Mouse (Mus musculus) kidney, postnatal 0 days (tissue): Measurements from ENCODE around the gene Siva1. TPM values are rescaled to one million over a fixed set of nuclear protein-coding genes. Genes with fewer than 3 reads are reported as not detected.
A peak's percentile ranks its signal among the peaks of the same experiment; 100 is the strongest.

Experiments
- ATAC-seq: fragments of 200-750 bp; cut with Nextera tagmentation; replicated peaks from 2 replicates; pipeline ENCODE4 v1.8.0; 2017; ENCODE audit warnings: low read depth, moderate number of reproducible peaks, moderate TSS enrichment, moderate library complexity; ENCODE audit not compliant: low FRiP score
- DNase-seq: peaks from one replicate; pipeline ENCODE4 v3.0.0-alpha.2; 2016; ENCODE audit warnings: low spot score
- H3K27ac ChIP-seq: fragments of 300-500 bp; sonication (generic); 2 replicates; pipeline ENCODE4 v1.5.1; 2014; ENCODE audit warnings: mild to moderate bottlenecking
- H3K27me3 ChIP-seq: fragments of 300-500 bp; sonication (generic); 2 replicates; pipeline ENCODE4 v1.6.1; 2014; ENCODE audit warnings: low read length, mixed read lengths; ENCODE audit not compliant: insufficient read depth
- H3K36me3 ChIP-seq: fragments of 300-500 bp; sonication (generic); 2 replicates; pipeline ENCODE4 v1.6.1; 2014; ENCODE audit warnings: low read length, mixed read lengths; ENCODE audit not compliant: insufficient read depth
- H3K4me1 ChIP-seq: fragments of 300-500 bp; sonication (generic); replicated peaks from 2 replicates; pipeline ENCODE4 v1.6.1; 2014; ENCODE audit warnings: antibody characterized with exemption, low read length, mixed read lengths; ENCODE audit not compliant: insufficient read depth
- H3K4me2 ChIP-seq: fragments of 300-500 bp; sonication (generic); 2 replicates; pipeline ENCODE4 v1.6.1; 2014; ENCODE audit warnings: mild to moderate bottlenecking, low read length, moderate library complexity, mixed read lengths
- H3K4me3 ChIP-seq: fragments of 300-500 bp; sonication (generic); replicated peaks from 2 replicates; pipeline ENCODE4 v1.5.1; 2014; ENCODE audit warnings: low read depth, low read length
- H3K9ac ChIP-seq: fragments of 300-500 bp; sonication (generic); 2 replicates; pipeline ENCODE4 v1.6.1; 2014; ENCODE audit warnings: low read depth, low read length
- H3K9me3 ChIP-seq: fragments of 300-500 bp; sonication (generic); replicated peaks from 2 replicates; pipeline ENCODE4 v1.6.1; 2016; ENCODE audit warnings: low read length, inconsistent platforms, mixed read lengths
- CTCF ChIP-seq: IDR thresholded peaks from 2 replicates; pipeline ENCODE4 v1.5.1; 2016; ENCODE audit warnings: antibody characterized with exemption, low read depth, mild to moderate bottlenecking, moderate library complexity
- WGBS: fragments of 180-500 bp; shearing (Covaris S2); extraction: QIAGEN DNeasy Blood & Tissue Kit; methylation state at CpG from one replicate; pipeline ENCODE4 v1.1.7; 2014; 5-methylcytosine and 5-hydroxymethylcytosine counted together
- polyA plus RNA-seq: library from polyadenylated mRNA; unstranded; fragments of >200 nt; fragmentation: Nextera tagmentation; extraction: Ambion mirVana; gene quantifications from 2 replicates; pipeline ENCODE4 v1.2.1, GENCODE M21; 2015

Siva1 gene
- polyA plus RNA-seq, 1 experiment from 2014 or later = 209 TPM

GRCm38 (mm10) chr12:112672744-112673575 is 28.5 kb downstream of the Siva1 start:
- Histone ChIP-seq H3K9me3 (no peaks in the 10 kb centered on the region), H3K4me3 (peak overlapping the region; percentile 96), H3K36me3 (peaks cover 23% of the 10 kb centered on the region), H3K27me3 (no peaks in the 10 kb centered on the region), H3K4me2 (peak overlapping the region; percentile 79), H3K9ac (peak overlapping the region; percentile 99), H3K27ac (peak overlapping the region; percentile 97), H3K4me1 (peaks cover 49% of the 10 kb centered on the region)
- 3% methylated on average over 21 of the region's 21 CpGs for WGBS
- no peak; the same call in 1 of the 2 replicates for TF ChIP-seq CTCF
- no peak for ATAC-seq
- DNase-seq = peak; percentile 81

GRCm38 (mm10) chr12:112673576-112674091 is 29.2 kb downstream of the Siva1 start:
- WGBS = 0% methylated on average over 50 of the region's 68 CpGs
- peak overlapping the region; percentile 99 for H3K9ac ChIP-seq
- no peaks in the 10 kb centered on the region for H3K9me3 ChIP-seq
- peak overlapping the region; percentile 97 for H3K27ac ChIP-seq
- peak overlapping the region; percentile 79 for H3K4me2 ChIP-seq
- ATAC-seq (no peak), DNase-seq (peak; percentile 35)
- H3K36me3 ChIP-seq = peaks cover 17% of the 10 kb centered on the region; the same call in 1 of the 2 replicates
- no peaks in the 10 kb centered on the region for H3K27me3 ChIP-seq
- peaks cover 45% of the 10 kb centered on the region for H3K4me1 ChIP-seq
- no peak for TF ChIP-seq CTCF
- peak overlapping the region; percentile 96 for H3K4me3 ChIP-seq

- H3K4me1 ChIP-seq = peaks cover 41% of the 10 kb centered on the region
Measured at GRCm38 (mm10) chr12:112674132-112675011, 29.9 kb downstream of the Siva1 start, which contains the start of gene Akt1. Gene Akt1, minus strand, starts transcription at chr12:112674884.

GRCm38 (mm10) chr12:112675245-112676035 is 31.0 kb downstream of the Siva1 start:
- ATAC-seq (peak; percentile 34), DNase-seq (peak; percentile 95)
- H3K36me3 ChIP-seq = 0 out of 2 replicates have a peak, but pooled peaks cover 8% of the 10 kb centered on the region
- no peak overlapping the region for H3K9ac ChIP-seq
- WGBS = 18% methylated on average over 18 of the region's 18 CpGs
- peak overlapping the region; percentile 97; the same call in 1 of the 2 replicates for H3K27ac ChIP-seq
- no peaks in the 10 kb centered on the region for H3K9me3 ChIP-seq
- H3K27me3 ChIP-seq = 0 out of 2 replicates have a peak, but pooled peaks cover 7% of the 10 kb centered on the region
- TF ChIP-seq CTCF = peak; percentile 91
- peaks cover 43% of the 10 kb centered on the region for H3K4me1 ChIP-seq
- H3K4me3 ChIP-seq = 0 out of 2 replicates have a peak overlapping the region, but pooled peaks have one; percentile 96
- H3K4me2 ChIP-seq = peak overlapping the region; percentile 79

More at GRCm38 (mm10) chr12:112674132-112675011, 29.9 kb downstream of the Siva1 start, which contains the start of gene Akt1:
- TF ChIP-seq CTCF = no peak
- H3K9ac ChIP-seq = peak within 1 kb of the TSS; percentile 99
- DNase-seq (peak; percentile 79), ATAC-seq (0 out of 2 replicates have a peak, but pooled peaks have one; percentile 3)
- under 1% methylated on average over 57 of the region's 70 CpGs for WGBS
- H3K27ac ChIP-seq = peak within 1 kb of the TSS; percentile 97
- H3K4me3 ChIP-seq = peak within 1 kb of the TSS; percentile 96
- H3K36me3 ChIP-seq = peaks cover 17% of the 10 kb centered on the region; the same call in 1 of the 2 replicates
- no peaks in the 10 kb centered on the region for H3K9me3 ChIP-seq
- H3K4me2 ChIP-seq = peak within 1 kb of the TSS; percentile 79
- H3K27me3 ChIP-seq = no peaks in the 10 kb centered on the region

- Histone ChIP-seq H3K36me3 (0 out of 2 replicates have a peak, but pooled peaks cover 6% of the 10 kb centered on the region), H3K4me2 (no peak overlapping the region), H3K4me1 (peaks cover 28% of the 10 kb centered on the region), H3K27ac (no peak overlapping the region), H3K9me3 (no peaks in the 10 kb centered on the region), H3K4me3 (no peak overlapping the region), H3K27me3 (0 out of 2 replicates have a peak, but pooled peaks cover 9% of the 10 kb centered on the region), H3K9ac (no peak overlapping the region)
- no peak for TF ChIP-seq CTCF
- 48% methylated on average over 5 of the region's 5 CpGs for WGBS
- no peak for DNase-seq
- ATAC-seq = no peak
Measured at GRCm38 (mm10) chr12:112677076-112677475, 32.6 kb downstream of the Siva1 start.
